Mouse (Mus musculus) liver, embryonic 16.5 days (tissue): ENCODE data around the gene Ltb. TPM values are rescaled to one million over a fixed set of nuclear protein-coding genes. Genes with fewer than 3 reads are reported as not detected.

Experiments
- ATAC-seq: fragments of 200-750 bp; cut with Nextera tagmentation; 2 replicates; pipeline ENCODE4 v1.8.0; 2017; ENCODE audit warnings: low read depth, mild to moderate bottlenecking, moderate number of reproducible peaks, moderate library complexity
- H3K27ac ChIP-seq: fragments of 300-500 bp; sonication (generic); 2 replicates; pipeline ENCODE4 v1.5.1; 2014; ENCODE audit warnings: mild to moderate bottlenecking, low read length
- H3K27me3 ChIP-seq: fragments of 300-500 bp; sonication (generic); 2 replicates; pipeline ENCODE4 v1.6.1; 2014; ENCODE audit warnings: low read depth, low read length, mixed read lengths; ENCODE audit not compliant: control insufficient read depth, insufficient read depth
- H3K36me3 ChIP-seq: fragments of 300-500 bp; sonication (generic); 2 replicates; pipeline ENCODE4 v1.6.1; 2014; ENCODE audit warnings: mild to moderate bottlenecking; ENCODE audit not compliant: control insufficient read depth, insufficient read depth
- H3K4me1 ChIP-seq: fragments of 300-500 bp; sonication (generic); 2 replicates; pipeline ENCODE4 v1.6.1; 2014; ENCODE audit warnings: low read depth, low read length, mixed read lengths; ENCODE audit not compliant: control insufficient read depth
- H3K4me2 ChIP-seq: fragments of 300-500 bp; sonication (generic); 2 replicates; pipeline ENCODE4 v1.6.1; 2014; ENCODE audit warnings: low read depth, low read length, mixed read lengths
- H3K4me3 ChIP-seq: fragments of 300-500 bp; sonication (generic); 2 replicates; pipeline ENCODE4 v1.5.1; 2014; ENCODE audit warnings: low read depth, mild to moderate bottlenecking, low read length
- H3K9ac ChIP-seq: fragments of 300-500 bp; sonication (generic); 2 replicates; pipeline ENCODE4 v1.6.1; 2014; ENCODE audit warnings: low read depth, low read length
- H3K9me3 ChIP-seq: fragments of 300-500 bp; sonication (generic); replicated peaks from 2 replicates; pipeline ENCODE4 v1.6.1; 2016; ENCODE audit warnings: low read length; ENCODE audit not compliant: control insufficient read depth
- WGBS: fragments of 180-500 bp; shearing (Covaris S2); extraction: QIAGEN DNeasy Blood & Tissue Kit; methylation state at CpG from one replicate; pipeline ENCODE4 v1.1.7; 2014; ENCODE audit not compliant: insufficient replicate concordance; 5-methylcytosine and 5-hydroxymethylcytosine counted together
- polyA plus RNA-seq: library from polyadenylated mRNA; unstranded; fragments of >200 nt; fragmentation: Nextera tagmentation; extraction: Ambion mirVana; gene quantifications from 2 replicates; pipeline ENCODE4 v1.2.1, GENCODE M21; 2015

The Ltb gene
- polyA plus RNA-seq, 1 experiment from 2014 or later: 2.4 TPM

DNA sequence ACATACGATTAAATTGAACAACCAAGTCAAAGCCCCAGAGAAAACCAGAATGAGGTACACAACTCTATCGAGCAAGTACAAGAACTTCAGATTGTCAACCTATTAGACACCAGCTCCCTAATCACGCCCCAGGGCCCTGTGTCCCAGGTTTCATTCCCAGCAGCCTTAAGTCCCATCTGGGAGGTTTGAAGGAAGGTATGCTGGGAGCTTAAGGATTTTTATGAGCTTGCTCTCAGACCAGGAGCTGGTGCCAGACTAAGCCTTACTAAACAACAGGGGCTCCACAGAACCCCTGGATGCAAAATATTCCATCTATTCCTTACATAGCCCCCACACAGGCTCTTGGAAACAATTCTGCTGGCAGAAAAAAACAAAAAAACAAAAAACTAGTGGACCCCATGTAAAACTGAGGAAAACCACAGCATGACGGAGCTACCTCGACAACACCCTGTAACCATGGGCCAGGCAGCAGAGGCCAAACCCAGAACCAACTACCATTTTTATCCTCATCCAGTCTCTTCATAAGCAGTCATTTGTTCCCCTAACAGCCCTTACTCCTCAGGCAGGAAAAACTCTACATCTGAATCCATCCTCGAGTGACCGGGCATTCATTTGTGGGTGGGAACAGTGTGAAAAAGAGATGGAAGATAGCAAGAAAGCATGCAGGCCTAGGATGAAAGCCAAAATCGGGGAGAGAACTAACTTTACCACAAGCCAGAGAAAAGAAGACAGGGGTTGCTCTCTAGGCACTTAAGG, 30.7 kb upstream of the Ltb start:
- Histone ChIP-seq H3K4me2 (peak overlapping the region; percentile 90), H3K9me3 (no peaks in the 10 kb centered on the region), H3K9ac (peak overlapping the region; percentile 92), H3K27ac (peak overlapping the region; percentile 98), H3K4me3 (peak overlapping the region; percentile 81), H3K4me1 (peaks cover 25% of the 10 kb centered on the region), H3K27me3 (no peaks in the 10 kb centered on the region), H3K36me3 (peaks cover 36% of the 10 kb centered on the region)
- 7% methylated on average over 8 of the region's 8 CpGs for WGBS
- no peak for ATAC-seq

DNA sequence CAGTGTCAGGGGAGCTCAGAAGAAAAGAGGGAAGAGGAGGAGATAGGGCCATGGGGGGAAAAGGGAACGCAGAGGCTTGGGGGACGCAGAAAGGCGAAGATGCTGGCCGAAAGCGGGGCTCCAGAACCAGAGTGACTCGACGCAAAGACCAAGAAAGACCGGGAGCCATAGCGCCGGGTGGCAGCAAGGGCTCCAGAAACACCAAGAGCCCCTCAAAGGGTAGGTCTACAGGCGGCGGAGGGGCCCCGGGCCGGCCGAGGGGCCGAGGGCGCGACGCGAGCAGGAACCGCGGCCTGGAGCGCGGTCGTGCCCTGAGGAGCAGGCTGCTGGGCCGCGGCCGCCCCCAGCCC, 30.0 kb upstream of the Ltb start:
- H3K27me3 ChIP-seq: no peaks in the 10 kb centered on the region
- ATAC-seq: no peak
- under 1% methylated on average over 28 of the region's 28 CpGs for WGBS
- peak overlapping the region; percentile 81 for H3K4me3 ChIP-seq
- peak overlapping the region; percentile 98 for H3K27ac ChIP-seq
- peak overlapping the region; percentile 90 for H3K4me2 ChIP-seq
- no peaks in the 10 kb centered on the region for H3K9me3 ChIP-seq
- peak overlapping the region; percentile 92 for H3K9ac ChIP-seq
- H3K36me3 ChIP-seq: peaks cover 30% of the 10 kb centered on the region
- peaks cover 25% of the 10 kb centered on the region for H3K4me1 ChIP-seq

DNA sequence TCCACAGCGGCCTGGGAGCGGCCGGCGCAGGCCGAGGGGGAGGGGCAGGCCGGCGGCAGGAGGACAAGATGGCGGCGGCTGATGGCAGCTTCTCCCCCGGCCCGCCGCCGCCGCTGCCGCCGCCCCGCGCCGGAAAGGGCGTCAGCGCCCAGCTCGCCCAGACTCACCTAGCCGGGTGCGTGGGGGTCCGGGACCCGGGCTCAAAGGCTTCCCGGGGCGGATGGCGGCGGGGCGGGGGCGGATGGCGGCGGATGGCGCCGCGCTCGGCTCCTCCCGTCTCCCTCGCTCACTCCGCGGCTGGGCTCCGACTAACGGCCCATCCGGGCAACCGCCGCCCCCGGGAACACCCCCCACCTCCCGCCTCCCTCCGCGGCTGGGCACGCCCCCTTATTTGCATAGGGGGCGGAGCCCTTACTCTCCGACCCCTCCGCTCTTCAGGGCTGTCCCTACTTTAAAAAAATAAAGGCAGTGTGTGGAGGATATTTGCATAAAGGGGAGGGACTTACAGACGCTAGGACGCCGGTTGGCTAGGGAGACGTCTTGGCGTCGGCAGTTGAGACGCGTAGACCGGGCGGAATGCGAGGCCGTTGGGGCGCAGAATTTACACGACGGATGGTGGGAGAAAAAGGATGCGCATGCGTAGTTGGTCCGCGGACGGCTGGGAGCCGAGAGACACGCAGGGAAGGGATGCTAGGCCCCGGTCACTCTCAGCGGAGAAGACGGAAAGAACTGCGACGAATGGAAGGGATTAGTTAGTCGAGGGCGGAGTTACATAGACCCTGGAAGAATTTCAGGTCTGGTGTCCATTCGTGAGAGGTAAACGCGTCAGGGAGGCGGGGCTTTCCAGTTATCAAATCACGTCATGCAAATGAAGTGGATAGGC, 29.4 kb upstream of the Ltb start, which contains the start of gene Prrc2a:
TSS of gene Prrc2a (minus strand) at position 330 of the 883 bp plus-strand sequence.
- peak within 1 kb of the TSS; percentile 92 for H3K9ac ChIP-seq
- peak within 1 kb of the TSS; percentile 98 for H3K27ac ChIP-seq
- no peaks in the 10 kb centered on the region for H3K27me3 ChIP-seq
- peak within 1 kb of the TSS; percentile 81 for H3K4me3 ChIP-seq
- peak within 1 kb of the TSS; percentile 90 for H3K4me2 ChIP-seq
- H3K36me3 ChIP-seq: peaks cover 24% of the 10 kb centered on the region
- ATAC-seq: peak; percentile 95
- no peaks in the 10 kb centered on the region for H3K9me3 ChIP-seq
- WGBS: under 1% methylated on average over 62 of the region's 89 CpGs
- H3K4me1 ChIP-seq: peaks cover 25% of the 10 kb centered on the region

DNA sequence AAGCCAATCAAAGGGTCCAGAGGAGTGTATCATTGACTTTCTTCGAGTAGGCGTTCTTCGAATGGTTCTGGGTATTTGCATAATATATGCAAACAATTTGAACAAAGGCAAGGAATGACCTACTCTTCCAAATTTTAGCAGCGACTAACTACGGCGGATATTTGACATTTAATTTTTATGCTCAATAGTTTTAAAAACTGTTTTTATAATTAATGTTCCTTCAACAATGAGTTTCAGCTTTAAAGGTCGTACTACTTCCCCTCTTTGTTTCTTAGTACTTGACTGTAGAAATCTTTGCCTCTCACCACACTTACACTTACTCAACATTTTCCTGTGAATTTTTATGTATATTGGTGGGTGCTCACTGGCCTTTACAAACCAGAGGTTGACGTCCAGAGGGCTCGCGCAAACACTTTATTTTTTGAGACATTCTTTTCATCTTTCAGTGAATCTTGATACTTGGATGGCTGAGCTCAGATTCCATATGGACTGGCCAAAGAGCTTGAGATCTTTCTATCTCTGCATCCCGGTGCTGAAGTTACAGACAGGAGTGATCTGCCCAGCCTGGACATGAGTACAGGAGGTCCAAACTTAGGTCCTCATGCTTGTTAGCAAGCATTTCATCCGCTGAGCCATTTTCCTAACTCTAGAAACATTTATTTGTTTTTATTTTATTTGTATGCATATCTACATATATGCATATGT, 28.6 kb upstream of the Ltb start:
- no peak; the same call in 1 of the 2 replicates for ATAC-seq
- Histone ChIP-seq H3K27ac (peak overlapping the region; percentile 98), H3K4me2 (peak overlapping the region; percentile 90), H3K27me3 (no peaks in the 10 kb centered on the region), H3K9ac (peak overlapping the region; percentile 66; the same call in 1 of the 2 replicates), H3K4me1 (peaks cover 25% of the 10 kb centered on the region), H3K4me3 (peak overlapping the region; percentile 81), H3K36me3 (peaks cover 16% of the 10 kb centered on the region), H3K9me3 (no peaks in the 10 kb centered on the region)
- WGBS: 25% methylated on average over 12 of the region's 12 CpGs

DNA sequence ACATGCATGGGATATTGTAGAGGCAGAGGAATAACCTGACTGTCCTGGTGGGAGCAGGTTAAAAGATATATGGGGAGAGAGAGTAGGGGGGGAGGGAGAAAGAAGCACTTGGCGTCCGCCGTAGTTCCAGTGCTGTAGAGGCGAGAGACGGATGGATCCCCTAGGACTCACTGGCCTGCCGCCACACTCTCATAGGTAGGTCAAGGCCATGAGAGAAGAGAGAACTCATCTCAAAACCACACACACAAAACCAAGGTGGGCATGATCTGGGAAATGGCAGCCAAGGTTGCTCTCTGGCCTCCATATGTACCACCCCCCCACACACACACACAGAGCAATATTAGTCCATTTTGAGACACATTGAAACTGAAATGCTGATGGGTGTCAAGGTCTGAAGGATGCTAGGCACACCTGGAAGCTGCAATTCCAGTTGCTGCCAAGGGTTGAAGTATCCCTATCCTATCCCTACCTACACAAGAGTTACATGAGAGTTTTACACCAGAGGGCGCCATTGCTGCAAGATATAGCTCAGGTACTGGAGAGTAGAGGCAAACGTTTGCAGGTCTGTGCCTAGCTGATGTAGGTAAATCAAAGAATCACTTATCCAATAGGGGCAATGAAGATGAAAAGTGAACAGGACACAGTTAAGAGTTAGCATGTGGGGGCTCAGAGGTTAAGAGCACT, 27.7 kb upstream of the Ltb start:
- H3K9me3 ChIP-seq: no peaks in the 10 kb centered on the region
- no peak overlapping the region for H3K4me2 ChIP-seq
- H3K36me3 ChIP-seq: peaks cover 7% of the 10 kb centered on the region
- no peak overlapping the region for H3K27ac ChIP-seq
- H3K4me1 ChIP-seq: peaks cover 25% of the 10 kb centered on the region
- no peaks in the 10 kb centered on the region for H3K27me3 ChIP-seq
- 69% methylated on average over 8 of the region's 8 CpGs for WGBS
- H3K9ac ChIP-seq: no peak overlapping the region
- no peak overlapping the region for H3K4me3 ChIP-seq
- no peak for ATAC-seq

DNA sequence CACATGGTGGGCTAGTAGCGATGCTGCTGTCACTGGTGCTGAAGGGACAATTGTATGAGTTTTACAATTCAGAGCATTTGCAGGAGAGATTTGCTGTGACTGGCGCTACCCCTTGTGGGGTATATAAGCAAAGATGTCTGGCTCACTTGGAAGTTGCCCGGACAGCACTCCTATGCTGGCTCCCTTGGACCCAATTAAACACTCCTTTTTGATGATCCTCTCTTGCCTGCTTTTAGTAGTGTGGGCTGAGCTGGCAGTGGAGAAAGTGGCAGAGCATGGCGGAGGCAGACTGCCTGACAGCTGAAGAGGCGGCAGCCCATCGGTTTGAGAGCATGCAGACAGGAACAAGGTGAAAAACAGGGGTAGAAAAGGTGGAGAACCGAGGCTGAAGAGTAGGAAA, 26.4 kb upstream of the Ltb start:
- no peaks in the 10 kb centered on the region for H3K9me3 ChIP-seq
- no peak overlapping the region for H3K9ac ChIP-seq
- WGBS: 68% methylated on average over 7 of the region's 7 CpGs
- no peak for ATAC-seq
- H3K36me3 ChIP-seq: no peaks in the 10 kb centered on the region
- H3K4me3 ChIP-seq: no peak overlapping the region
- H3K27ac ChIP-seq: no peak overlapping the region
- no peaks in the 10 kb centered on the region for H3K27me3 ChIP-seq
- H3K4me2 ChIP-seq: no peak overlapping the region
- peaks cover 17% of the 10 kb centered on the region for H3K4me1 ChIP-seq

DNA sequence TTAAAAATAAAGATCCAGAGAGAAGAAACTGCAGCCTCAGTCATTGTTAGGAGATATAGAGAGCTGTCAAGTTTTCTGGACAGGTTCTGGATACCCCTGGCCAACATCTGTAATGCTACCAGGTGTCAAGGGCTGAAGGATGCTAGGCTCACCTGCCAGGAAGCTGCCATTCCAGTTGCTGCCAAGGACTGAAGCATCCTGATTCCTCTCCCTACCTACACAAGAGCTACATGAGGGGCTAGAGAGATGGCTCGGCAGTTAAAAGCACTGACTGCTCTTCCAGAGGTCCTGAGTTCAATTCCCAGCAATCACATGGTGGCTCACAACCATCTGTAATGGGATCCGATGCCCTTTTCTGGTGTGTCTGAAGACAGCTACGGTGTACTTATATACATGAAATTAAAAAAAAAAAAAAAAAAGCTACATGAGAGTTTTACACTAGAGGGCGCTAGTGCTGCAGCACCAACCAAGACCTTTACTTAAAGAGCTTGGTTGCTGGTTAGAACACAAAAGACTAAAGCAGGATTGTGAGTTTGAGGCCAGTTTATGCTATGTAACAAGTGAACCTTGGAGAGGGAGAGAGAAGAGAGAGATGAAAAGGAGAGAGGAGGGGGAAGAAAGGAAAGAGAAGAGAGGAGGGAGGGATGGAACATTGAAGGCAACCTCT, 25.6 kb upstream of the Ltb start:
- 9% methylated on average over 4 of the region's 4 CpGs for WGBS
- H3K4me1 ChIP-seq: peaks cover 8% of the 10 kb centered on the region
- ATAC-seq: no peak

More for the DNA sequence above, 25.6 kb upstream of the Ltb start:
- H3K4me2 ChIP-seq: no peak overlapping the region
- no peaks in the 10 kb centered on the region for H3K36me3 ChIP-seq
- H3K27me3 ChIP-seq: no peaks in the 10 kb centered on the region
- H3K9ac ChIP-seq: no peak overlapping the region
- no peak overlapping the region for H3K4me3 ChIP-seq
- H3K27ac ChIP-seq: no peak overlapping the region
- H3K9me3 ChIP-seq: no peaks in the 10 kb centered on the region
